Mouse (Mus musculus) kidney, postnatal 0 days (tissue): ENCODE measurements around the gene Trim25. TPM values are rescaled to one million over a fixed set of nuclear protein-coding genes. Genes with fewer than 3 reads are reported as not detected.
A peak's percentile ranks its signal among the peaks of the same experiment; 100 is the strongest.

ENCODE experiments used
- ATAC-seq: fragments of 200-750 bp; cut with Nextera tagmentation; replicated peaks from 2 replicates; pipeline ENCODE4 v1.8.0; 2017; ENCODE audit warnings: low read depth, moderate number of reproducible peaks, moderate TSS enrichment, moderate library complexity; ENCODE audit not compliant: low FRiP score
- DNase-seq: peaks from one replicate; pipeline ENCODE4 v3.0.0-alpha.2; 2016; ENCODE audit warnings: low spot score
- H3K27ac ChIP-seq: fragments of 300-500 bp; sonication (generic); 2 replicates; pipeline ENCODE4 v1.5.1; 2014; ENCODE audit warnings: mild to moderate bottlenecking
- H3K27me3 ChIP-seq: fragments of 300-500 bp; sonication (generic); 2 replicates; pipeline ENCODE4 v1.6.1; 2014; ENCODE audit warnings: low read length, mixed read lengths; ENCODE audit not compliant: insufficient read depth
- H3K36me3 ChIP-seq: fragments of 300-500 bp; sonication (generic); 2 replicates; pipeline ENCODE4 v1.6.1; 2014; ENCODE audit warnings: low read length, mixed read lengths; ENCODE audit not compliant: insufficient read depth
- H3K4me1 ChIP-seq: fragments of 300-500 bp; sonication (generic); replicated peaks from 2 replicates; pipeline ENCODE4 v1.6.1; 2014; ENCODE audit warnings: antibody characterized with exemption, low read length, mixed read lengths; ENCODE audit not compliant: insufficient read depth
- H3K4me2 ChIP-seq: fragments of 300-500 bp; sonication (generic); 2 replicates; pipeline ENCODE4 v1.6.1; 2014; ENCODE audit warnings: mild to moderate bottlenecking, low read length, moderate library complexity, mixed read lengths
- H3K4me3 ChIP-seq: fragments of 300-500 bp; sonication (generic); replicated peaks from 2 replicates; pipeline ENCODE4 v1.5.1; 2014; ENCODE audit warnings: low read depth, low read length
- H3K9ac ChIP-seq: fragments of 300-500 bp; sonication (generic); 2 replicates; pipeline ENCODE4 v1.6.1; 2014; ENCODE audit warnings: low read depth, low read length
- H3K9me3 ChIP-seq: fragments of 300-500 bp; sonication (generic); replicated peaks from 2 replicates; pipeline ENCODE4 v1.6.1; 2016; ENCODE audit warnings: low read length, inconsistent platforms, mixed read lengths
- CTCF ChIP-seq: IDR thresholded peaks from 2 replicates; pipeline ENCODE4 v1.5.1; 2016; ENCODE audit warnings: antibody characterized with exemption, low read depth, mild to moderate bottlenecking, moderate library complexity
- WGBS: fragments of 180-500 bp; shearing (Covaris S2); extraction: QIAGEN DNeasy Blood & Tissue Kit; methylation state at CpG from one replicate; pipeline ENCODE4 v1.1.7; 2014; 5-methylcytosine and 5-hydroxymethylcytosine counted together
- polyA plus RNA-seq: library from polyadenylated mRNA; unstranded; fragments of >200 nt; fragmentation: Nextera tagmentation; extraction: Ambion mirVana; gene quantifications from 2 replicates; pipeline ENCODE4 v1.2.1, GENCODE M21; 2015

Trim25 gene
- polyA plus RNA-seq, 1 experiment from 2014 or later, result 17.6 TPM

DNA sequence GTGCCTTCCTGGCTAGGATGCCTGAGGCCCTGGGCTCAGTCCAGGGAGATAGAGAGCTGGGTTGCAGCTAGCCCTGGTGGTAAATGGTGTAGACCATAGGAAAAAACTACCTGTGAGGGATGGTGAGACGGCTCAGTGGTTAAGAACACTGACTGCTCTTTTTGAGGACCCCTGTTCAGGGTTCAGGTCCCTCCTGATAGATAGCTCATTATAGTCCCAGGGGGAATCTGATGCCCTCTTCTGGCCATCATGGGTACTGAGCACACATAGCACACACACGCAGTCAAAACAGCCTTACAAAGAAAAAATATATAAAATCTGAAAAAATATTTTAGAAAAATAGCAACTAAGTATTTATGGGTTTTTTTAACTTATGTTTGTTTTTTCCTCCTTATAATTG lies 22.9 kb upstream of the Trim25 start:
- ATAC-seq (no peak), DNase-seq (no peak)
- peak; percentile 54 for TF ChIP-seq CTCF
- H3K4me2 ChIP-seq, result no peak overlapping the region
- H3K9ac ChIP-seq, result no peak overlapping the region
- no peaks in the 10 kb centered on the region for H3K9me3 ChIP-seq
- H3K4me3 ChIP-seq, result no peak overlapping the region
- no peaks in the 10 kb centered on the region for H3K36me3 ChIP-seq
- no peaks in the 10 kb centered on the region for H3K27me3 ChIP-seq
- no peaks in the 10 kb centered on the region for H3K4me1 ChIP-seq
- 86% methylated on average over 2 of the region's 2 CpGs for WGBS
- no peak overlapping the region for H3K27ac ChIP-seq

- Histone ChIP-seq H3K36me3 (no peaks in the 10 kb centered on the region), H3K9ac (no peak overlapping the region), H3K4me2 (no peak overlapping the region), H3K4me1 (no peaks in the 10 kb centered on the region), H3K9me3 (no peaks in the 10 kb centered on the region), H3K4me3 (no peak overlapping the region), H3K27me3 (no peaks in the 10 kb centered on the region), H3K27ac (no peak overlapping the region)
- DNase-seq (no peak), ATAC-seq (no peak)
- 95% methylated on average over 5 of the region's 5 CpGs for WGBS
- no peak for TF ChIP-seq CTCF
These were observed 22.0 kb upstream of the Trim25 start for GRCm38 (mm10) chr11:88977188-88977587.

GRCm38 (mm10) chr11:88981337-88981736 lies 17.8 kb upstream of the Trim25 start:
- Histone ChIP-seq H3K4me1 (no peaks in the 10 kb centered on the region), H3K4me3 (no peak overlapping the region), H3K27me3 (no peaks in the 10 kb centered on the region), H3K9me3 (no peaks in the 10 kb centered on the region), H3K4me2 (no peak overlapping the region), H3K36me3 (peaks cover 18% of the 10 kb centered on the region; the same call in 1 of the 2 replicates), H3K9ac (no peak overlapping the region), H3K27ac (no peak overlapping the region)
- no peak for ATAC-seq
- 92% methylated on average over 8 of the region's 8 CpGs for WGBS
- no peak for DNase-seq
- TF ChIP-seq CTCF, result no peak

DNA sequence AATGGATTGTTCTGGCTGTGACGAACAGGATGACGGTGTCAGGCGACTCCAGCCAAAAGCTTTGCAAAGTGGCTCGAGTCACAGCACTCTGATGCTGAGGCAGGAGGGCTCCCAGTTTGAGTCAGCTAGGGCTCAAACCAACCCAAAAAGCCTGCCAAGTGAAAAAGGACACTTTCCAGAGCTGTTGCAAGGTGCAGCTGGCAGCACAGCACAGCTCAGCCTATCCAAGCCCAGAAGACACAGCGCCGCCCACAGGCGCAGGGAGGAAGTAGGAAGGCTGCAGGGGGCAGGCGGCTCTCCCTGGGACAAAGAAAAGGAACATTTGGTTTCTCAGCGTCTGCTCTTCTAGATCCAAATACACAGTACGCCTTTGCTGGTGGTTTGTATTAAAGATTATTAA lies 12.6 kb upstream of the Trim25 start:
- Histone ChIP-seq H3K9ac (no peak overlapping the region), H3K9me3 (no peaks in the 10 kb centered on the region), H3K4me3 (no peak overlapping the region), H3K4me2 (no peak overlapping the region), H3K4me1 (no peaks in the 10 kb centered on the region), H3K36me3 (peaks cover 30% of the 10 kb centered on the region), H3K27me3 (no peaks in the 10 kb centered on the region), H3K27ac (no peak overlapping the region)
- no peak for DNase-seq
- WGBS, result 90% methylated on average over 10 of the region's 10 CpGs
- no peak for ATAC-seq
- TF ChIP-seq CTCF, result no peak; the same call in 1 of the 2 replicates

- Histone ChIP-seq H3K4me3 (no peak overlapping the region), H3K4me1 (no peaks in the 10 kb centered on the region), H3K27ac (no peak overlapping the region), H3K4me2 (no peak overlapping the region), H3K27me3 (no peaks in the 10 kb centered on the region), H3K36me3 (peaks cover 24% of the 10 kb centered on the region), H3K9ac (no peak overlapping the region), H3K9me3 (no peaks in the 10 kb centered on the region)
- no peak for TF ChIP-seq CTCF
- ATAC-seq (no peak), DNase-seq (no peak)
- WGBS, result 74% methylated on average over 5 of the region's 5 CpGs
These were observed 10.2 kb upstream of the Trim25 start for GRCm38 (mm10) chr11:88988956-88989355.

GRCm38 (mm10) chr11:88989530-88989929 lies 9.6 kb upstream of the Trim25 start:
- 72% methylated on average over 5 of the region's 5 CpGs for WGBS
- Histone ChIP-seq H3K27me3 (no peaks in the 10 kb centered on the region), H3K27ac (no peak overlapping the region), H3K4me1 (no peaks in the 10 kb centered on the region), H3K4me2 (no peak overlapping the region), H3K9ac (no peak overlapping the region), H3K4me3 (no peak overlapping the region), H3K9me3 (no peaks in the 10 kb centered on the region), H3K36me3 (peaks cover 20% of the 10 kb centered on the region)
- peak; percentile 74 for DNase-seq
- peak; percentile 69 for TF ChIP-seq CTCF
- ATAC-seq, result 0 out of 2 replicates have a peak, but pooled peaks have one; percentile 43

GRCm38 (mm10) chr11:88993186-88993585 lies 6.0 kb upstream of the Trim25 start:
- no peak for TF ChIP-seq CTCF
- Histone ChIP-seq H3K4me3 (no peak overlapping the region), H3K4me2 (no peak overlapping the region), H3K36me3 (peaks cover 8% of the 10 kb centered on the region; the same call in 1 of the 2 replicates), H3K27ac (no peak overlapping the region), H3K4me1 (no peaks in the 10 kb centered on the region), H3K9me3 (no peaks in the 10 kb centered on the region), H3K9ac (no peak overlapping the region), H3K27me3 (no peaks in the 10 kb centered on the region)
- no peak for DNase-seq
- 60% methylated on average over 7 of the region's 7 CpGs for WGBS
- no peak for ATAC-seq
